Comparison of ENCODE assay signal across 8 mouse cellular contexts in genomic region chr16:31618671-31619070, GRCm38 (mm10). TPM values are rescaled to one million over a fixed set of nuclear protein-coding genes. Genes with fewer than 3 reads are reported as not detected.
DNase-seq lines count a peak whose midpoint lies in the region; ATAC-seq and TF ChIP-seq lines count a peak whose summit lies in the region.

No protein-coding gene starts in this region.

- no peaks in the 10 kb centered on the region for H3K9me3 ChIP-seq in lung, embryonic 14.5 days (ENCODE audit: low read depth, low read length)
- no peaks in the 10 kb centered on the region for H3K9me3 ChIP-seq in embryonic facial prominence, embryonic 14.5 days (ENCODE audit: control insufficient read depth, low read length)
- no peaks in the 10 kb centered on the region for H3K9me3 ChIP-seq in stomach, embryonic 15.5 days
- no peaks in the 10 kb centered on the region for H3K9me3 ChIP-seq in hindbrain, embryonic 16.5 days (ENCODE audit: control insufficient read depth, low read length)

- H3K27me3 ChIP-seq in lung, embryonic 14.5 days (ENCODE audit: insufficient read depth, low read length): no peaks in the 10 kb centered on the region
- H3K27me3 ChIP-seq in embryonic facial prominence, embryonic 14.5 days (replicated peaks; ENCODE audit: control insufficient read depth, insufficient read depth, low read length): no peaks in the 10 kb centered on the region
- H3K27me3 ChIP-seq in stomach, embryonic 15.5 days (replicated peaks): no peaks in the 10 kb centered on the region
- H3K27me3 ChIP-seq in hindbrain, embryonic 16.5 days (replicated peaks; ENCODE audit: control insufficient read depth, insufficient read depth, low read length): no peaks in the 10 kb centered on the region

- intact Hi-C loops in heart, postnatal 25 days (cut with DNase I): no loop called here

- peak overlapping the region; percentile 77 for H3K27ac ChIP-seq in lung, embryonic 14.5 days (ENCODE audit: low read depth)
- peak overlapping the region; percentile 86 for H3K27ac ChIP-seq in embryonic facial prominence, embryonic 14.5 days (replicated peaks; ENCODE audit: low read depth, low read length)
- peak overlapping the region; percentile 81 for H3K27ac ChIP-seq in stomach, embryonic 15.5 days
- no peak overlapping the region for H3K27ac ChIP-seq in hindbrain, embryonic 16.5 days (ENCODE audit: low read depth, low read length)

- peaks cover 11% of the 10 kb centered on the region; the same call in 1 of the 2 replicates for H3K4me1 ChIP-seq in lung, embryonic 14.5 days (ENCODE audit: insufficient read depth)
- H3K4me1 ChIP-seq in embryonic facial prominence, embryonic 14.5 days (ENCODE audit: control insufficient read depth, insufficient read depth, low read length): peaks cover 17% of the 10 kb centered on the region
- peaks cover 6% of the 10 kb centered on the region for H3K4me1 ChIP-seq in stomach, embryonic 15.5 days
- peaks cover 8% of the 10 kb centered on the region for H3K4me1 ChIP-seq in hindbrain, embryonic 16.5 days (ENCODE audit: control insufficient read depth, insufficient read depth, low read depth, low read length)

- DNase-seq in heart, adult 11 months: peak; percentile 85
- no peak for DNase-seq in heart, postnatal 25 days (ENCODE audit: low spot score)
- DNase-seq in lung, embryonic 14.5 days: peak; percentile 14
- no peak for DNase-seq in lung, postnatal 36 days
- no peak for DNase-seq in embryonic facial prominence, embryonic 14.5 days (ENCODE audit: low spot score)
- DNase-seq in frontal cortex, adult 2 months (ENCODE audit: extremely low spot score in 1 of 2, low spot score in 1 of 2): no peak

- WGBS in lung, embryonic 14.5 days: 55% methylated on average over 9 of the region's 9 CpGs
- WGBS in embryonic facial prominence, embryonic 14.5 days: 41% methylated on average over 9 of the region's 9 CpGs
- 60% methylated on average over 9 of the region's 9 CpGs for WGBS in stomach, embryonic 15.5 days
- 66% methylated on average over 9 of the region's 9 CpGs for WGBS in hindbrain, embryonic 16.5 days

- no peaks in the 10 kb centered on the region for H3K36me3 ChIP-seq in lung, embryonic 14.5 days (ENCODE audit: insufficient read depth)
- no peaks in the 10 kb centered on the region for H3K36me3 ChIP-seq in embryonic facial prominence, embryonic 14.5 days (ENCODE audit: control insufficient read depth, insufficient read depth, low read length)
- H3K36me3 ChIP-seq in stomach, embryonic 15.5 days: no peaks in the 10 kb centered on the region
- H3K36me3 ChIP-seq in hindbrain, embryonic 16.5 days (ENCODE audit: control insufficient read depth, insufficient read depth, low read length): no peaks in the 10 kb centered on the region

- 0 out of 2 replicates have a peak overlapping the region, but pooled peaks have one; percentile 13 for H3K4me3 ChIP-seq in lung, embryonic 14.5 days (ENCODE audit: low read depth, low read length)
- H3K4me3 ChIP-seq in embryonic facial prominence, embryonic 14.5 days (ENCODE audit: low read depth, low read length): peak overlapping the region; percentile 24
- 0 out of 2 replicates have a peak overlapping the region, but pooled peaks have one; percentile 16 for H3K4me3 ChIP-seq in stomach, embryonic 15.5 days (replicated peaks)
- H3K4me3 ChIP-seq in hindbrain, embryonic 16.5 days (ENCODE audit: low read length): no peak overlapping the region

- no peak; the same call in 1 of the 2 replicates for TF ChIP-seq CTCF in lung, embryonic 14.5 days (IDR thresholded peaks at IDR 0.05; ENCODE audit: low read depth)

- no peak for ATAC-seq in lung, embryonic 14.5 days (ENCODE audit: insufficient read depth)
- no peak for ATAC-seq in embryonic facial prominence, embryonic 14.5 days (ENCODE audit: low read depth)
- ATAC-seq in stomach, embryonic 15.5 days (ENCODE audit: insufficient read depth, low FRiP score, low read depth): no peak
- ATAC-seq in hindbrain, embryonic 16.5 days: no peak

- peak overlapping the region; percentile 54 for H3K4me2 ChIP-seq in lung, embryonic 14.5 days
- H3K4me2 ChIP-seq in embryonic facial prominence, embryonic 14.5 days (ENCODE audit: low read depth, low read length): peak overlapping the region; percentile 53
- peak overlapping the region; percentile 33; the same call in 1 of the 2 replicates for H3K4me2 ChIP-seq in stomach, embryonic 15.5 days
- H3K4me2 ChIP-seq in hindbrain, embryonic 16.5 days (ENCODE audit: low read length): no peak overlapping the region

- H3K9ac ChIP-seq in lung, embryonic 14.5 days: peak overlapping the region; percentile 30
- H3K9ac ChIP-seq in embryonic facial prominence, embryonic 14.5 days (ENCODE audit: low read depth, low read length): peak overlapping the region; percentile 44
- H3K9ac ChIP-seq in stomach, embryonic 15.5 days: no peak overlapping the region
- no peak overlapping the region for H3K9ac ChIP-seq in hindbrain, embryonic 16.5 days (ENCODE audit: low read depth, low read length)

RNA-seq across cellular contexts. Expression of gene Dlg1, which starts 44.6 kb away (rescaled TPM):
- total RNA-seq in heart, postnatal 25 days (2021): 10 to 100 TPM; 41.7 to 41.8 TPM
- polyA plus RNA-seq in lung, embryonic 14.5 days (2014; fragmentation: Nextera tagmentation; extraction: Ambion mirVana): 28.0 and 31.9 TPM in 2 replicates
- 32.6 and 33.9 TPM in 2 replicates for polyA plus RNA-seq in embryonic facial prominence, embryonic 14.5 days (2014; fragmentation: Nextera tagmentation; extraction: Ambion mirVana)
- 25.0 and 26.3 TPM in 2 replicates for polyA plus RNA-seq in stomach, embryonic 15.5 days (2015; fragmentation: Nextera tagmentation; extraction: Ambion mirVana)
- polyA plus RNA-seq in frontal cortex, adult 2 months (2012; rRNA removed): 87.8 and 88.0 TPM in 2 replicates
- 12.7 and 13.4 TPM in 2 replicates for polyA plus RNA-seq in hindbrain, embryonic 16.5 days (2015; fragmentation: Nextera tagmentation; extraction: Ambion mirVana)

Comparison
In these comparisons a context has a peak if more than half of its experiments do, and no peak if none do; other contexts are left out.
1. DNase-seq: peak in heart, adult 11 months (single experiment) and lung, embryonic 14.5 days (single experiment); none in heart, postnatal 25 days (single experiment), lung, postnatal 36 days (single experiment), embryonic facial prominence, embryonic 14.5 days (single experiment) and frontal cortex, adult 2 months (0 of 2).
2. H3K9ac ChIP-seq: peak in lung, embryonic 14.5 days (single experiment) and embryonic facial prominence, embryonic 14.5 days (single experiment); none in stomach, embryonic 15.5 days (single experiment) and hindbrain, embryonic 16.5 days (single experiment).